Mouse (Mus musculus): ENCODE measurements around the gene Ydjc. TPM values are rescaled to one million over a fixed set of nuclear protein-coding genes. Genes with fewer than 3 reads are reported as not detected.

The Ydjc gene
- total and polyA plus RNA-seq, 3 experiments, result 54.3 to 70.9 (median 65.3) TPM

- TF ChIP-seq MAZ (IDR thresholded peaks at IDR 0.05; ENCODE audit: low read depth, low read length), result no peak
- peak; percentile 99 for TF ChIP-seq POLR2A (IDR thresholded peaks at IDR 0.05; ENCODE audit: low read depth, low read length)
- TF ChIP-seq HCFC1 (IDR thresholded peaks at IDR 0.05; ENCODE audit: low read depth, low read length), result peak; percentile 60
- TF ChIP-seq TBP (conservative IDR thresholded peaks at IDR 0.05; ENCODE audit: low read depth, low read length), result peak; percentile 95
- TF ChIP-seq GABPA (IDR thresholded peaks at IDR 0.05; ENCODE audit: insufficient replicate concordance, low read depth, low read length), result no peak
- 0 out of 2 replicates have a peak, but pooled peaks have one; percentile 4 for TF ChIP-seq USF1 (IDR thresholded peaks at IDR 0.05; ENCODE audit: low read depth, low read length)
- peak; percentile 92 for TF ChIP-seq SIN3A (IDR thresholded peaks at IDR 0.05; ENCODE audit: low read length)
- TF ChIP-seq ETS1 (conservative IDR thresholded peaks at IDR 0.05; ENCODE audit: low read depth, low read length), result 0 out of 2 replicates have a peak, but pooled peaks have one; percentile 6
- 0 out of 2 replicates have a peak, but pooled peaks have one; percentile 34 for TF ChIP-seq ELF1 (IDR thresholded peaks at IDR 0.05; ENCODE audit: low read depth, low read length)
Observed at GRCm38 (mm10) chr16:17124871-17125520, 19.4 kb upstream of the Ydjc start, which contains the start of gene 2610318N02Rik (continued).

- peak; percentile 81 for DNase-seq (ENCODE audit: extremely low read depth)
- TF ChIP-seq ZMIZ1 (IDR thresholded peaks at IDR 0.05; ENCODE audit: low read depth, low read length) (no peak), ETS1 (conservative IDR thresholded peaks at IDR 0.05; ENCODE audit: low read depth, low read length) (no peak), NRF1 (IDR thresholded peaks at IDR 0.05; ENCODE audit: low read depth, low read length) (no peak), MXI1 (IDR thresholded peaks at IDR 0.05; ENCODE audit: low read depth, low read length) (no peak), RAD21 (IDR thresholded peaks at IDR 0.05; ENCODE audit: low read depth, low read length) (peak; percentile 91), CHD2 (IDR thresholded peaks at IDR 0.05; ENCODE audit: low read length) (no peak), CTCF (conservative IDR thresholded peaks at IDR 0.05 in 1 of 2, IDR thresholded peaks at IDR 0.05 in 1 of 2; ENCODE audit: low read depth in 2 of 2, low read length in 2 of 2) (peak; percentile 70 to 96), IRF4 (IDR thresholded peaks at IDR 0.05; ENCODE audit: low read depth, low read length) (0 out of 2 replicates have a peak, but pooled peaks have one; percentile 36), MYC (IDR thresholded peaks at IDR 0.05; ENCODE audit: low read depth, low read length) (no peak), TBP (conservative IDR thresholded peaks at IDR 0.05; ENCODE audit: low read depth, low read length) (0 out of 2 replicates have a peak, but pooled peaks have one; percentile 20), SMC3 (IDR thresholded peaks at IDR 0.05; ENCODE audit: low read depth, low read length) (peak; percentile 73), UBTF (IDR thresholded peaks at IDR 0.05; ENCODE audit: low read depth, low read length) (no peak)
- Histone ChIP-seq H3K9ac (ENCODE audit: insufficient read depth, low read depth) (no peak overlapping the region), H3K27me3 (replicated peaks) (no peaks in the 10 kb centered on the region), H3K36me3 (replicated peaks in 1 of 2; ENCODE audit: control insufficient read depth in 1 of 2, insufficient read depth in 1 of 2, low read length in 1 of 2) (peaks cover 9 to 26% of the 10 kb centered on the region in 2 experiments), H3K27ac (ENCODE audit: insufficient read depth, low read depth) (no peak overlapping the region), H3K79me2 (replicated peaks; ENCODE audit: control insufficient read depth, extremely low read depth, insufficient read depth, poor library complexity, severe bottlenecking) (peaks cover 16% of the 10 kb centered on the region), H3K4me3 (replicated peaks in 1 of 3; ENCODE audit: low read depth in 2 of 3, low read length in 2 of 3, poor library complexity in 1 of 3) (no peak overlapping the region), H3K9me3 (replicated peaks; ENCODE audit: low read length) (no peaks in the 10 kb centered on the region), H3K4me2 (ENCODE audit: insufficient read depth, low read depth, poor library complexity, severe bottlenecking) (no peak overlapping the region), H3K4me1 (ENCODE audit: control insufficient read depth in 1 of 2, insufficient read depth in 2 of 2) (peaks cover 6 to 41% of the 10 kb centered on the region in 2 experiments)
- in situ Hi-C loops (cut with MboI; ENCODE audit: low pct_ligation_motif_present, low pct_unique_long_range_greater_than_20kb, low sequenced_read_pairs), result no loop called here
- dilution Hi-C loops (cut with MboI; ENCODE audit: extremely low pct_ligation_motif_present, extremely low pct_unique_long_range_greater_than_20kb, low sequenced_read_pairs), result no loop called here
Observed at GRCm38 (mm10) chr16:17127292-17127691, 17.1 kb upstream of the Ydjc start.

All from CH12.LX (cell line).